In genomic region chr8:26380668-26381067, GRCm38 (mm10) we compare ENCODE assay signal across 9 mouse cellular contexts.
A peak's percentile ranks its signal among the peaks of the same experiment; 100 is the strongest.
DNase-seq lines count a peak whose midpoint lies in the region; ATAC-seq lines count a peak whose summit lies in the region.
"Had no signal": no experiment of that assay in that cellular context is flagged by ENCODE, and none has a peak within 500 bp of the region (broad histone marks: within the 10 kb centered on the region; RNA-seq: fewer than 3 reads in every experiment).

No protein-coding gene starts in this region.

- H3K27ac ChIP-seq in midbrain, embryonic 11.5 days (ENCODE audit: low read depth, low read length) = no peak overlapping the region
- H3K27ac ChIP-seq in midbrain, embryonic 16.5 days (ENCODE audit: low read length) = no peak overlapping the region
- H3K27ac ChIP-seq: neural tube, embryonic 12.5 days had no signal

- H3K27me3 ChIP-seq in midbrain, embryonic 11.5 days (ENCODE audit: control insufficient read depth, insufficient read depth, low read length) = no peaks in the 10 kb centered on the region
- H3K27me3 ChIP-seq in midbrain, embryonic 16.5 days (ENCODE audit: control insufficient read depth, insufficient read depth, low read depth, low read length) = no peaks in the 10 kb centered on the region
- H3K27me3 ChIP-seq: neural tube, embryonic 12.5 days had no signal

- H3K4me3 ChIP-seq in midbrain, embryonic 11.5 days (ENCODE audit: low read depth, low read length) = no peak overlapping the region
- H3K4me3 ChIP-seq in midbrain, embryonic 16.5 days (ENCODE audit: low read depth, low read length) = no peak overlapping the region
- H3K4me3 ChIP-seq: neural tube, embryonic 12.5 days had no signal

- DNase-seq in midbrain, embryonic 11.5 days (ENCODE audit: low spot score, missing footprints) = peak; percentile 93
- peak; percentile 47 to 90 for DNase-seq in adrenal gland, adult (ENCODE audit: inconsistent age in 2 of 2, low spot score in 1 of 2)
- peak; percentile 80 for DNase-seq in embryo, embryonic 10.5 days (ENCODE audit: low spot score)
- DNase-seq in left cerebral cortex, postnatal 36 days (ENCODE audit: low spot score in 2 of 2) = peak; percentile 12 to 56
- DNase-seq in right cerebral cortex, adult 18-20 months = peak; percentile 58

- no peak overlapping the region for H3K4me2 ChIP-seq in midbrain, embryonic 11.5 days
- H3K4me2 ChIP-seq in midbrain, embryonic 16.5 days (ENCODE audit: low read length) = no peak overlapping the region
- H3K4me2 ChIP-seq: neural tube, embryonic 12.5 days had no signal

- H3K9me3 ChIP-seq in midbrain, embryonic 11.5 days (ENCODE audit: control insufficient read depth, low read length) = no peaks in the 10 kb centered on the region
- no peaks in the 10 kb centered on the region; the same call in 1 of the 2 replicates for H3K9me3 ChIP-seq in midbrain, embryonic 16.5 days (replicated peaks; ENCODE audit: control insufficient read depth, low read length, poor library complexity, severe bottlenecking)
- H3K9me3 ChIP-seq: neural tube, embryonic 12.5 days had no signal

- intact Hi-C loops in left cerebral cortex, postnatal 36 days (cut with DNase I) = loop anchor here (1.0 to 2.0 kb wide), 2 partner anchors 62 to 601 kb away; no protein-coding TSS in a partner anchor

- H3K9ac ChIP-seq in midbrain, embryonic 11.5 days (ENCODE audit: low read length) = no peak overlapping the region
- H3K9ac ChIP-seq in midbrain, embryonic 16.5 days (ENCODE audit: low read depth, low read length) = no peak overlapping the region
- H3K9ac ChIP-seq: neural tube, embryonic 12.5 days had no signal

- H3K4me1 ChIP-seq in midbrain, embryonic 11.5 days (ENCODE audit: control insufficient read depth, insufficient read depth, low read length) = no peaks in the 10 kb centered on the region
- no peaks in the 10 kb centered on the region; the same call in 1 of the 2 replicates for H3K4me1 ChIP-seq in midbrain, embryonic 16.5 days (ENCODE audit: control insufficient read depth, insufficient read depth, low read length)

- ATAC-seq in midbrain, embryonic 11.5 days (ENCODE audit: low FRiP score) = no peak
- no peak for ATAC-seq in midbrain, embryonic 16.5 days
- peak; percentile 69 to 81 for ATAC-seq in hematopoietic stem cell, adult 5-6 weeks (replicated peaks in 1 of 2; ENCODE audit: insufficient read depth in 1 of 2, low FRiP score in 2 of 2, low TSS enrichment in 1 of 2, low read depth in 1 of 2, poor library complexity in 2 of 2, severe bottlenecking in 2 of 2)
- no peak for ATAC-seq in monocyte, adult 5-6 weeks (replicated peaks; ENCODE audit: insufficient number of reproducible peaks, low FRiP score, low TSS enrichment, poor library complexity, severe bottlenecking)

- no peaks in the 10 kb centered on the region for H3K36me3 ChIP-seq in midbrain, embryonic 11.5 days (ENCODE audit: control insufficient read depth, insufficient read depth, low read length)
- H3K36me3 ChIP-seq in midbrain, embryonic 16.5 days (ENCODE audit: control insufficient read depth, insufficient read depth, low read length) = no peaks in the 10 kb centered on the region
- H3K36me3 ChIP-seq: neural tube, embryonic 12.5 days had no signal

- 33% methylated on average over 3 of the region's 3 CpGs for WGBS in midbrain, embryonic 11.5 days
- WGBS in midbrain, embryonic 16.5 days = 36% methylated on average over 3 of the region's 3 CpGs

Comparison
In these comparisons a context has a peak if more than half of its experiments do, and no peak if none do; other contexts are left out.
1. ATAC-seq: peak in hematopoietic stem cell, adult 5-6 weeks (2 of 2); none in midbrain, embryonic 11.5 days (single experiment), midbrain, embryonic 16.5 days (single experiment) and monocyte, adult 5-6 weeks (single experiment).
2. DNase-seq: peak in every context shown above with its lines; median percentile 93 in midbrain, embryonic 11.5 days; 80 in embryo, embryonic 10.5 days; 68 in adrenal gland, adult; 58 in right cerebral cortex, adult 18-20 months; 34 in left cerebral cortex, postnatal 36 days.